Mouse (Mus musculus) adrenal gland, postnatal 25 days (tissue): ENCODE measurements around the gene Catsperg1. TPM values are rescaled to one million over a fixed set of nuclear protein-coding genes. Genes with fewer than 3 reads are reported as not detected.
"Not testable (repeated sequence)": the region's sequence is repeated elsewhere in the genome, so short reads cannot be mapped to it uniquely, and the experiment has no call there.

Experiments used
- DNase-seq: peaks from one replicate; pipeline ENCODE4 v3.0.0; 2021; ENCODE audit warnings: mixed read lengths
- long read RNA-seq: library from polyadenylated mRNA; stranded (forward); transcript quantifications from one replicate; pipeline ENCODE4 v2.0.0, GENCODE M21; 2021
- total RNA-seq: library from RNA; stranded (reverse); gene quantifications from 2 replicates; pipeline ENCODE4 v1.2.3, GENCODE M21; 2021

Gene Catsperg1
- total RNA-seq = 0.67 and 2.8 TPM in 2 replicates
- long read RNA-seq = 0 reads

GRCm38 (mm10) chr7:29213675-29214082, at the start of gene Catsperg1:
Gene Catsperg1 (minus strand): TSS chr7:29214035.
- DNase-seq = no peak

- no peak for DNase-seq
These were observed 48.3 kb upstream of the Catsperg1 start for GRCm38 (mm10) chr7:29262151-29262550.

GRCm38 (mm10) chr7:29259781-29260730, 46.2 kb upstream of the Catsperg1 start:
- DNase-seq = no peak

- DNase-seq = peak; percentile 22
These were observed 43.5 kb upstream of the Catsperg1 start for GRCm38 (mm10) chr7:29257368-29257767.

- DNase-seq = no peak
These were observed 42.0 kb upstream of the Catsperg1 start for GRCm38 (mm10) chr7:29255875-29256274.

- no peak for DNase-seq
These were observed 40.0 kb upstream of the Catsperg1 start for GRCm38 (mm10) chr7:29253842-29254241.

- DNase-seq = no peak
These were observed 37.3 kb upstream of the Catsperg1 start for GRCm38 (mm10) chr7:29251166-29251565.

- peak; percentile 46 for DNase-seq
These were observed 34.5 kb upstream of the Catsperg1 start, which contains the start of gene 2200002D01Rik for GRCm38 (mm10) chr7:29248261-29248841. Gene 2200002D01Rik (minus strand): TSS chr7:29248466.

- peak; percentile 10 for DNase-seq
These were observed 33.9 kb upstream of the Catsperg1 start for GRCm38 (mm10) chr7:29247706-29248105.

GRCm38 (mm10) chr7:29247314-29247700, 33.5 kb upstream of the Catsperg1 start:
- DNase-seq = peak; percentile 84

- DNase-seq = no peak
These were observed 32.9 kb upstream of the Catsperg1 start for GRCm38 (mm10) chr7:29246619-29247313.

- DNase-seq = no peak
These were observed 32.2 kb upstream of the Catsperg1 start for GRCm38 (mm10) chr7:29246015-29246414.

- DNase-seq = peak; percentile 44
These were observed 31.0 kb upstream of the Catsperg1 start for GRCm38 (mm10) chr7:29244732-29245416.

GRCm38 (mm10) chr7:29238019-29238967, 24.5 kb upstream of the Catsperg1 start, which contains the start of gene Yif1b:
Gene Yif1b (plus strand): TSS chr7:29238329.
- DNase-seq = peak; percentile 97

- not testable (repeated sequence) for DNase-seq
These were observed 23.8 kb upstream of the Catsperg1 start for GRCm38 (mm10) chr7:29237596-29237995.

GRCm38 (mm10) chr7:29236593-29236992, 22.8 kb upstream of the Catsperg1 start:
- DNase-seq = no peak

GRCm38 (mm10) chr7:29234661-29235060, 20.8 kb upstream of the Catsperg1 start:
- DNase-seq = no peak

- DNase-seq = no peak
These were observed 19.9 kb upstream of the Catsperg1 start for GRCm38 (mm10) chr7:29233745-29234144.

GRCm38 (mm10) chr7:29232247-29233013, 18.6 kb upstream of the Catsperg1 start, which contains the start of gene Kcnk6:
Gene Kcnk6 (minus strand): TSS chr7:29232515.
- peak; percentile 28 for DNase-seq

GRCm38 (mm10) chr7:29231517-29231916, 17.7 kb upstream of the Catsperg1 start:
- no peak for DNase-seq
